Mouse (Mus musculus) retina, postnatal 7 days (tissue): Measurements from ENCODE around the gene Cmss1.

Source experiments
- DNase-seq: peaks from one replicate; pipeline ENCODE4 v3.0.0-alpha.2; 2012; ENCODE audit warnings: low read depth, low spot score

The Cmss1 gene

GRCm38 (mm10) chr16:57346258-57346657 lies 260.4 kb downstream of the Cmss1 start:
- no peak for DNase-seq

- no peak for DNase-seq
Observed at GRCm38 (mm10) chr16:57340613-57340898, 266.1 kb downstream of the Cmss1 start.

GRCm38 (mm10) chr16:57339765-57340612 lies 266.7 kb downstream of the Cmss1 start:
- no peak for DNase-seq

GRCm38 (mm10) chr16:57336770-57337423 lies 269.8 kb downstream of the Cmss1 start:
- no peak for DNase-seq

GRCm38 (mm10) chr16:57332301-57332700 lies 274.4 kb downstream of the Cmss1 start:
- DNase-seq: no peak

GRCm38 (mm10) chr16:57330111-57330510 lies 276.6 kb downstream of the Cmss1 start:
- DNase-seq: no peak

GRCm38 (mm10) chr16:57329028-57329427 lies 277.6 kb downstream of the Cmss1 start:
- DNase-seq: no peak

GRCm38 (mm10) chr16:57326996-57327395 lies 279.7 kb downstream of the Cmss1 start:
- DNase-seq: no peak

GRCm38 (mm10) chr16:57319284-57320124 lies 287.2 kb downstream of the Cmss1 start:
- DNase-seq: no peak

- no peak for DNase-seq
Observed at GRCm38 (mm10) chr16:57318637-57319125, 288.0 kb downstream of the Cmss1 start.

GRCm38 (mm10) chr16:57317882-57318636 lies 288.6 kb downstream of the Cmss1 start:
- DNase-seq: no peak

- no peak for DNase-seq
Observed at GRCm38 (mm10) chr16:57317127-57317526, 289.5 kb downstream of the Cmss1 start.

- no peak for DNase-seq
Observed at GRCm38 (mm10) chr16:57315026-57315425, 291.6 kb downstream of the Cmss1 start.

GRCm38 (mm10) chr16:57314236-57314635 lies 292.4 kb downstream of the Cmss1 start:
- DNase-seq: no peak

GRCm38 (mm10) chr16:57313487-57313886 lies 293.2 kb downstream of the Cmss1 start:
- no peak for DNase-seq

- DNase-seq: no peak
Observed at GRCm38 (mm10) chr16:57312130-57312529, 294.5 kb downstream of the Cmss1 start.

GRCm38 (mm10) chr16:57305463-57305862 lies 301.2 kb downstream of the Cmss1 start:
- no peak for DNase-seq

- DNase-seq: no peak
Observed at GRCm38 (mm10) chr16:57303716-57304115, 302.9 kb downstream of the Cmss1 start.

GRCm38 (mm10) chr16:57302792-57303698 lies 303.6 kb downstream of the Cmss1 start:
- DNase-seq: no peak

GRCm38 (mm10) chr16:57301512-57302115 lies 305.1 kb downstream of the Cmss1 start:
- DNase-seq: no peak
